Mouse (Mus musculus): ENCODE measurements around the gene Shisa9. TPM values are rescaled to one million over a fixed set of nuclear protein-coding genes. Genes with fewer than 3 reads are reported as not detected.

The Shisa9 gene
- polyA plus RNA-seq, 1 experiment from 2014 or later, result 5.6 TPM

DNA sequence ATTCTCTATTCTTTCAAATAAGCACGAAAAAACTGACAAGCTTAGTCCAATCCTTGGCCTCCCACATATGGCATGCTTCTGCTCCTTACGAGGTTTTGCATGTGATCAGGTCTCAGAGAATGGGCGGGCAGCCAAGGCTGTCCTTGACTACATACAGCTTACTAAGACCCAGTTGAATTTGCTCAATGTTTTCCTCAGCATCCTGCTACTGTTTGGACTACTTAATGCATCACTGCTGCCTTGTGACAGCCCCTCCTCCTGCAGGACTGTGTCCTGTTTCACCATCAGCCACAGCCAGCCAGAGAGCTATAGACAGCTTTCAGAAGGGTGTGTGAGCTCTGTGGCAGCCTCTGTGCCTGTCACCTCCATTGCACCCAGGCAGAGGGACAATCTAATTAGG is 92.4 kb downstream of the Shisa9 start:
- Histone ChIP-seq H3K9ac (replicated peaks) (no peak overlapping the region), H3K4me3 (no peak overlapping the region), H3K27me3 (no peaks in the 10 kb centered on the region), H3K4me1 (peaks cover 14% of the 10 kb centered on the region), H3K4me2 (replicated peaks) (no peak overlapping the region), H3K36me3 (no peaks in the 10 kb centered on the region), H3K27ac (replicated peaks) (peak overlapping the region; percentile 66), H3K9me3 (no peaks in the 10 kb centered on the region)
- peak; percentile 92 for ATAC-seq (replicated peaks)
- 17% methylated on average over 3 of the region's 3 CpGs for WGBS

DNA sequence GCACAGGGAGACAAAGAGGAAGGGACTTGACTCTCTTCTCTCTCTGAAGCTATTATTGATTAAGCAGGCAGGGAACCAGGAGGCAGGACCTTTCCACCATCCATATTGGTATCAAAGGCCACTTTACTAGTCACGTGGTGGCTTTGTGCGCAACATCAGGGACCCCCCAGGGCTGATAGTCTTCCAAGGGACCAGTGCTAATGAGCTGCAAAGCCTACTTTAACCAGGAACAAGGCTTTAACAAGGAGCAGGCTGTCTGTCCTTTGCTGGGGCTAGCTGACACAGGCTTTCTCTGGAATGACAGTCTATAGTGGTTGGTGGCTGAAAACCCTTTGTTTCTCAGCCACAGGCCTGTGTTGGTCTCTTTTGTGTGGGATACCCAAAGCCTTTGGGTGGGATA is 92.8 kb downstream of the Shisa9 start:
- Histone ChIP-seq H3K27me3 (no peaks in the 10 kb centered on the region), H3K27ac (replicated peaks) (peak overlapping the region; percentile 66), H3K4me2 (replicated peaks) (no peak overlapping the region), H3K9me3 (no peaks in the 10 kb centered on the region), H3K4me1 (peaks cover 14% of the 10 kb centered on the region), H3K9ac (replicated peaks) (no peak overlapping the region), H3K36me3 (no peaks in the 10 kb centered on the region), H3K4me3 (no peak overlapping the region)
- peak; percentile 47 for ATAC-seq (replicated peaks)
- 7% methylated on average over 2 of the region's 2 CpGs for WGBS

DNA sequence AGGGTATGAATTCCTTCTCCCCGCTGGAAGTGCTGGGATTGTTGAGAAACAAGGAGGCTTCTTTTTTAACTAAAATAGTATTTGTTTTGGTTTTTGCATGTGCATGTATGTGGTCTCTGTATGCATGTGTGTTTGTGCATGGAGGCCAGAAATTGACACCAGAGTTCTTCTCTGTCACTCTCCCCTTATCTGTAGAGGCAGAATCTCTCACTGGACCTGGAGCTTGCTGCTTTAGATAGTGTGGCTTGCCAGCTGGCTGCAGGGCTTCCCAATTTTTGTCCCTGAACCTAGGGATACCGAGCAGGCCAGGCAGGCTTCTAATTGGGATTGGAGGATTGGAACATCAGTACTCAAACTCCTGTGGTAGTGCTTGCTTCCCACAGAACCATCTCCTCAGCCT is 99.2 kb downstream of the Shisa9 start:
- Histone ChIP-seq H3K36me3 (no peaks in the 10 kb centered on the region), H3K4me3 (no peak overlapping the region), H3K4me2 (replicated peaks) (no peak overlapping the region), H3K27ac (replicated peaks) (no peak overlapping the region), H3K9me3 (no peaks in the 10 kb centered on the region), H3K9ac (replicated peaks) (no peak overlapping the region), H3K4me1 (no peaks in the 10 kb centered on the region), H3K27me3 (no peaks in the 10 kb centered on the region)
- 86% methylated on average over 2 of the region's 2 CpGs for WGBS
- ATAC-seq (replicated peaks), result no peak

DNA sequence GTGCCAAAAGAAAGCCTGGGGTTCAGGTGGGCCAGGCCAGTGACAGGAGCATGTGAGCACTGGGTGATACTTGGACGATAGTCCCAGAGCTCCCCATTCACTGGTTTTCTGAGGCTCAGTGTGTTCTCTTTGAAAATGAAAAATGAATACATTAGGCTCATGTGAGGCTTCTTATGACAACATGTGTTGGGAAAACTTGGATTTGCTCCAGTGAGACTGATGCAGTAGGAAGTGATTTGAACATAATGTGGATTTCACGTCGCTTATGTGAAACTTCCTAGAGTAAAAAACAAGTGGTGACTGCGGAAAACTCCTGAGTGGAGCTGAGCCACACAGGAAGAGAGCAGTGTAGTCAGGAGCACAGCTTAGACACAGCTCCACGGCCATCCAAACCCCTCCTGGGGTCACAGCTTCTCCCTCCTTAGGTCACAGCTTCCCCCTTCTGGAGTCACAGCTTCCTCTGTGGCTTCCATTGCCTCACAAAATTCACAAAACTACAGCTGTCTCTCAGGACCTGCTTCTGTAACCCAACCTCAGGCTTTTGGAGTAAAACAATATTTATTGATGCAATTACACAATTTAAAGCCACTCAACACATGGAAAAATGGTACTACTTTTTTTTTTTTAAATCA is 106.8 kb downstream of the Shisa9 start:
- no peaks in the 10 kb centered on the region for H3K9me3 ChIP-seq
- ATAC-seq (replicated peaks), result no peak; the same call in 1 of the 2 replicates
- H3K4me2 ChIP-seq (replicated peaks), result no peak overlapping the region
- H3K9ac ChIP-seq (replicated peaks), result no peak overlapping the region
- no peaks in the 10 kb centered on the region for H3K36me3 ChIP-seq
- no peaks in the 10 kb centered on the region for H3K27me3 ChIP-seq
- H3K4me1 ChIP-seq, result peaks cover 20% of the 10 kb centered on the region
- H3K4me3 ChIP-seq, result no peak overlapping the region
- WGBS, result 61% methylated on average over 5 of the region's 5 CpGs
- H3K27ac ChIP-seq (replicated peaks), result peak overlapping the region; percentile 29; the same call in 1 of the 2 replicates

DNA sequence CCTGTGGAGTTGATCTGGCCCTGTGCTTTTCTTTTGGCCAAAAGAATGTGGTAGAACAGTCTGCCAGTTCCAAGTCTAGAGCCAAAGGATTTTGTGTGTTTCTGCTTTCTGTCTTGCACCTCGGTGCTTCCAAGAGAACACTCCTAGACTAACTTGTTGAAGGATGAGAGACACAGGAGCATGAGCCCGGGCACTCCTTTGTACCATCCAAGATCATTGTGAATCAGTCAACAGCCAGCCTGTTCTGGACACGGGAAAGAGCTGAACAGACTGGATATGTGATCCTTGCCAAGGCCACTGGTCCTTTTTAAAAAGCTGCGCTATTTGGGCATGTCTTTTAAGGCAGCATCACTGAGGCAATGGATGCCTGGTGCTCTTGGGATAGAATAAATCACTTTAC is 109.3 kb downstream of the Shisa9 start:
- Histone ChIP-seq H3K4me3 (no peak overlapping the region), H3K9me3 (no peaks in the 10 kb centered on the region), H3K9ac (replicated peaks) (no peak overlapping the region), H3K27me3 (no peaks in the 10 kb centered on the region), H3K36me3 (no peaks in the 10 kb centered on the region), H3K4me1 (peaks cover 33% of the 10 kb centered on the region), H3K4me2 (replicated peaks) (no peak overlapping the region), H3K27ac (replicated peaks) (no peak overlapping the region)
- no peak for ATAC-seq (replicated peaks)
- 75% methylated on average over 4 of the region's 4 CpGs for whole genome bisulfite sequencing

DNA sequence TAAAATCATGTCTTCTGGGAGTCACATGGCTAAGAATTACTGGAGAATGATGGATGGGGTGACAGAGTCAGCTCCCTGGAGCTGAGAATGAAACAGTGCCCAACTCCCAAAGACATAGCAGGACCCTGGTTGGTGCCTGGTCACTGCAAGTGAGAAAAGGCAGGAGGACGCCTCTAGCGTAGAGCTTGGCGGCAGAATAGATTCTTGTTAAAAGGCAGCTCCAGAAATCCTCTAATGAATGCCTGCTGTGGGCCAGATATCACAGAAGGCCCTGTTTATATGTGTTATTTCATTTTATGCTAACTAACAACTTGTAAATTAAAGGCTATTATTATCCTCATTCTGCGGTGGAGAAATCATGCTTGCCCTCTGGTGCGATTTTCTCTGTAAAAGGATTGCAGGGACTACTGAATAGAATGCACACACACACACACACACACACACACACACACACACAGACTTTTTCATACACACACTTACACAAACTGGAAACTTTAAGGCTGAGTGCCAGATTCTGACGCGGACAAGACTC is 110.9 kb downstream of the Shisa9 start:
- peak; percentile 38; the same call in 1 of the 2 replicates for ATAC-seq (replicated peaks)
- Histone ChIP-seq H3K36me3 (no peaks in the 10 kb centered on the region), H3K4me1 (peaks cover 33% of the 10 kb centered on the region), H3K4me2 (replicated peaks) (no peak overlapping the region), H3K9ac (replicated peaks) (no peak overlapping the region), H3K9me3 (no peaks in the 10 kb centered on the region), H3K4me3 (no peak overlapping the region), H3K27ac (replicated peaks) (peak overlapping the region; percentile 44; the same call in 1 of the 2 replicates), H3K27me3 (no peaks in the 10 kb centered on the region)
- WGBS, result 33% methylated on average over 7 of the region's 7 CpGs

DNA sequence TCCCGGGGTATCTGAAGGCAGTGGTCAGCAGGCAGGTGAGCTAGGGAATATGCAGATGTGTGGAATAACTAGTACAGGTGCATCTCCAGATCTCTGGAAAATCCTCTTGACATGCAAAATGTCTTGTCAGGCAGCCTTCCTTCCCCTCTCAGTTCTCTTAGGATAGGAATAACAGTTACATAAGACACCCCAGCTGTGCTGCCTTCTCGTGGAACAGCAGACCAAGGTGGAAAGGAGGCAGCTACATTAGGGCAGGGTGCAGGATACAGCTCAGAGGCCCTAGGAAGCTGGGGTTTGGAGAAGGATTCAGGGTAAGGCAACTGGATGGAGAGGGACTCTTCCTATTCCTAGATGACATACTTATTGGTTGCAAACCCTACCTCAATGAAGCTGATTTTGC is 111.5 kb downstream of the Shisa9 start:
- H3K27ac ChIP-seq (replicated peaks), result peak overlapping the region; percentile 23; the same call in 1 of the 2 replicates
- WGBS, result 64% methylated on average over 2 of the region's 2 CpGs
- H3K9me3 ChIP-seq, result no peaks in the 10 kb centered on the region
- H3K4me3 ChIP-seq, result no peak overlapping the region
- ATAC-seq (replicated peaks), result no peak
- no peaks in the 10 kb centered on the region for H3K27me3 ChIP-seq
- peaks cover 29% of the 10 kb centered on the region for H3K4me1 ChIP-seq
- H3K9ac ChIP-seq (replicated peaks), result no peak overlapping the region
- H3K36me3 ChIP-seq, result no peaks in the 10 kb centered on the region
- H3K4me2 ChIP-seq (replicated peaks), result no peak overlapping the region

DNA sequence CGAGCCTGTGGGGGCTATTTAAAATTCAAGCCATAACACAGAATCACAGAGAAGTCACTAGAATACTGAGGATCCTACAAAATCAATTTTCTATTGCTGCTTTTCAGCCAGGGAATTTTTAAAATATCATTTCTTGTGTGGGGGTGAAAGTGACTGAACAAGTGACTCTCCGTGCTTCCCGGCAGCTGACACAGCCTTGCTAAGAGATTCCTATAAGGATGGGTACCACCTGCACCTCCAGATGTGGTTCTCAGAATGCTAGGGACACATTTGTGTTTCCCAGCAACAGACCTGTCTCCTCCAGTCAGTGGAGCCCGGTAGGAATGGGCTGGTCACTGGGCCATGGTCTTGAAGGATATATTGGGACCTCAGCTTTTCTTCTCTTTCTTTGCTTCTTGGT is 124.5 kb downstream of the Shisa9 start:
- no peaks in the 10 kb centered on the region for H3K4me1 ChIP-seq
- H3K27me3 ChIP-seq, result no peaks in the 10 kb centered on the region
- no peak overlapping the region for H3K27ac ChIP-seq (replicated peaks)
- no peaks in the 10 kb centered on the region for H3K9me3 ChIP-seq
- H3K4me3 ChIP-seq, result no peak overlapping the region
- no peaks in the 10 kb centered on the region for H3K36me3 ChIP-seq
- H3K4me2 ChIP-seq (replicated peaks), result no peak overlapping the region
- WGBS, result 88% methylated on average over 4 of the region's 4 CpGs
- ATAC-seq (replicated peaks), result no peak
- H3K9ac ChIP-seq (replicated peaks), result no peak overlapping the region

DNA sequence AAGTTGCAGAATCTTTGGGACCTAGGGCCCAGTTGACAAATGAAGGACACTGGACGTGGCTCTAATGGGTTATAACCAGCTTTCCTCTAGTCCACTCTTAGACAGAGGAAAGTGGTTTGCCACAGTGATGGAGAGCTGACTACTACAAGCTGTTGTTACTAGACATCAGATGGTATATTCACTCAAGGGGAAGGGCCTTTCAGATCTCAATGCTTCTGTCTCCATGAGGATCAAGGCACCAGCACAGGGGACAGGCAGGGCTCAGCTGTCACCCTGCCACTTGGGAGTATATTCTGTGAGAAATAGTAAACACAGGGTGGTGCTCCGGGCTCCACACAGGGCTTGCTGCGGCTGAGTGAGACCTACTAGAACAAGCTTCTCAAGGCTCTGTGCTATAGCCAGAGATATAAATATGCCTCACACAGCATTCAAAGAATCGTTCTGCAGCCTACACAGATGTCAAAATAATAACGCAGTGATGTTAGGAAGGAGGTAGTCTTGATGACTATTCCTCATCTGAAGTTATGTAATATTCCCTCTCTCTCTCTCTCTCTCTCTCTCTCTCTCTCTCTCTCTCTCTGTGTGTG is 127.0 kb downstream of the Shisa9 start:
- 83% methylated on average over 5 of the region's 5 CpGs for WGBS
- Histone ChIP-seq H3K9me3 (no peaks in the 10 kb centered on the region), H3K27ac (replicated peaks) (no peak overlapping the region), H3K4me1 (peaks cover 16% of the 10 kb centered on the region), H3K27me3 (no peaks in the 10 kb centered on the region), H3K9ac (replicated peaks) (no peak overlapping the region), H3K36me3 (no peaks in the 10 kb centered on the region), H3K4me2 (replicated peaks) (no peak overlapping the region), H3K4me3 (no peak overlapping the region)
- no peak for ATAC-seq (replicated peaks)

DNA sequence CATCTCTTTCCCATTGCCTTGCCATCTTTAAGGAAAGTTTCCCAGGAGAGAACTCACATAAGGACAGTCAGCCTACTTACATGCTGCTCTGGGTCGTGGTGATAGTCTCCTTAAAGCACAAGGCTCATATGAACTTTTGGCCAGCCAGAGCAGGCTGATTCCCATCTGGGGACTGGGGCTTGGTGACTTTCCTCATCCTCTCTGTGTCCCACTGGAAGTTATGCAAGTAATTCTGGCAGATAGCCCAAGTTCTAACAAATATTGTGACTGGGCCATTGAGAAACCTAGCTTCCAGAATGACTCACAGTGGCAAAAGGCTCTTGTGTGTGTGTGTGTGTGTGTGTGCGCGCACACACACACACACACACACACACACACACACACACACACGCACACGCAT is 130.5 kb downstream of the Shisa9 start:
- Histone ChIP-seq H3K27me3 (no peaks in the 10 kb centered on the region), H3K27ac (replicated peaks) (peak overlapping the region; percentile 71), H3K9me3 (no peaks in the 10 kb centered on the region), H3K9ac (replicated peaks) (no peak overlapping the region), H3K4me3 (no peak overlapping the region), H3K4me1 (peaks cover 19% of the 10 kb centered on the region), H3K36me3 (no peaks in the 10 kb centered on the region), H3K4me2 (replicated peaks) (no peak overlapping the region)
- 90% methylated on average over 5 of the region's 5 CpGs for WGBS
- ATAC-seq (replicated peaks), result no peak

DNA sequence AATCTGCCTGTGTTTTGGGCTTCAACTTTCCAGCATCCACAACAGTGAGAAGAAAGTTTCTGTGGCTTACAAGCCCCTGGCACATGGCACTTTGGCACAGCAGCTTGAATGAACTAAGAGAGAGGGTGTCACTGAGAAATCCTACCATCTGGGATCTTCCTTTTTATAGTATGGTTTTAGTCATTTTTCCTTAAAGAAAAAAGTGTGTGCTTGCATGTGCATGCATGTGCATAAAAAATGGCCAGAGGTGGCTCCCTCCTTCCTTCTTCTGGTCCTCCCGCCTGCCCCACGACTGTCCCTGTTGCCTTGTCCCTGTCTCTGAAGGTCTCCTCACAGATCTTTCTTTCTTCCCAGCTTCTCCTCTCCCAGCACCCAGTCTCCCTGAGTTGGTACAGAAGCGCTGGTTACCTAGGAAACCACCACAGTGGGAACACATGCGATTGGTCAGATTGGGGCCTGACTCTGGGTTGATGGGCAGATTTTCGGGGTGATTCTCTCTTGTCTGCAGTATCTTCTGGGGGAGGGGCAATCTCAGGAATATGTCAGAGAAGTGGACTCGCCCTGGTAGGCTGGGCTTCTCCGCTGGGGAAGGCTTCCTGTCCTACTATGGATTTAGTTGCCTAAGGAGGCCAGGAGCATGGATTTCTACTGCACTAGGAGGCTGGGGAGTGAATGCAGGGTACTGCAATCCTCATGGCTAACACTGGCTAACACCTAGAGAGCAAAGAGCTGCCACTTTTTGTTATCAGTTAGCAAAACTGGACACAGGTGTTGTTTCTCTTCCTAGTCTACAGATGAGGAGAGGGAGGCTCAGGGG is 131.3 kb downstream of the Shisa9 start:
- no peak overlapping the region for H3K4me3 ChIP-seq
- H3K4me2 ChIP-seq (replicated peaks), result no peak overlapping the region
- peaks cover 19% of the 10 kb centered on the region for H3K4me1 ChIP-seq
- no peak overlapping the region for H3K9ac ChIP-seq (replicated peaks)
- peak overlapping the region; percentile 71 for H3K27ac ChIP-seq (replicated peaks)
- H3K27me3 ChIP-seq, result no peaks in the 10 kb centered on the region
- H3K9me3 ChIP-seq, result no peaks in the 10 kb centered on the region
- H3K36me3 ChIP-seq, result no peaks in the 10 kb centered on the region
- 38% methylated on average over 7 of the region's 7 CpGs for WGBS
- peak; percentile 79 for ATAC-seq (replicated peaks)

DNA sequence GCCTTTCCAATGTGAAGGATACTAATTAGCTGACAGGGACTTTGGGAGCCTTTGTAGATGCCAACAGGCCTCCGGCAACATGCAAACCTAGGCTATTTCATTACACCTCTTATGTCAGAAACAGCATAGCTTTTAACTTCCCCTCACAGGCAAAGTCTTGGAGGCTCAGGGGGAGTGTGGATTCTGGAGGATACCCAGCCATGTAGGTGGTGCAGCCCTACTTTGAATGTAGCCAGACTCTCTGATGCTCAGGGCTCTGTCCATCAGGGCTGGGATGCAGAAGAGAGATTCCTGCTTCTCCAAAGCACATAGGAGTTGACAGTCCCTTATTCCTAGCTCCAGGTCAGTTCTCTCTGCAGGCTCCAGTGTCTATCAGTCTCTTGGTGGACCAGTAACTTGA is 133.0 kb downstream of the Shisa9 start:
- no peak for ATAC-seq (replicated peaks)
- Histone ChIP-seq H3K4me1 (peaks cover 19% of the 10 kb centered on the region), H3K4me2 (replicated peaks) (no peak overlapping the region), H3K36me3 (no peaks in the 10 kb centered on the region), H3K9ac (replicated peaks) (no peak overlapping the region), H3K9me3 (no peaks in the 10 kb centered on the region), H3K27ac (replicated peaks) (no peak overlapping the region), H3K4me3 (no peak overlapping the region), H3K27me3 (no peaks in the 10 kb centered on the region)
- WGBS, result 89% methylated on average over 1 of the region's 1 CpGs

Data from forebrain, embryonic 15.5 days (tissue).